Mouse (Mus musculus) liver, embryonic 14.5 days (tissue): ENCODE measurements around the gene Kif13a.

Experiments used
- CTCF ChIP-seq: IDR thresholded peaks from 2 replicates; pipeline ENCODE4 v1.5.1; 2016; ENCODE audit warnings: antibody characterized with exemption, low read depth, control low read depth
- EP300 ChIP-seq: IDR thresholded peaks from 2 replicates; pipeline ENCODE4 v1.6.1; 2016; ENCODE audit warnings: antibody characterized with exemption, low read depth

GRCm38 (mm10) chr13:46872732-46873131, 56.9 kb downstream of the Kif13a start:
- TF ChIP-seq EP300 (no peak), CTCF (no peak)
